Mouse (Mus musculus) heart, postnatal 25 days (tissue): ENCODE measurements around the gene Olfr960. TPM values are rescaled to one million over a fixed set of nuclear protein-coding genes. Genes with fewer than 3 reads are reported as not detected.

Experiments
- total RNA-seq, 2 experiments: library from RNA; stranded (reverse); gene quantifications; 2 replicates each; pipeline ENCODE4 v1.2.3; 2021

Gene Olfr960
- total RNA-seq, 2 experiments from 2014 or later = not detected

Other genes with a start within 250 kb of the Olfr960 start
- gene Olfr951, start 234.0 kb upstream of the Olfr960 start, total RNA-seq = not detected
- gene Olfr952, start 194.2 kb upstream of the Olfr960 start, total RNA-seq = not detected
- not detected for gene Olfr954, start 164.7 kb upstream of the Olfr960 start, total RNA-seq
- gene Olfr955, start 149.4 kb upstream of the Olfr960 start, total RNA-seq = not detected
- gene Olfr44, start 127.4 kb upstream of the Olfr960 start, total RNA-seq = not detected
- gene Olfr957, start 105.6 kb upstream of the Olfr960 start, total RNA-seq = not detected
- gene Olfr958, start 67.3 kb upstream of the Olfr960 start, total RNA-seq = not detected
- not detected for gene Olfr959, start 45.8 kb upstream of the Olfr960 start, total RNA-seq
- gene AW551984, start 17.0 kb upstream of the Olfr960 start, total RNA-seq = under 1 TPM; 0.36 to 0.78 TPM
- gene Olfr148, start 10.7 kb upstream of the Olfr960 start, total RNA-seq = not detected
- gene Olfr961, start 23.7 kb downstream of the Olfr960 start, total RNA-seq = not detected
- not detected for gene Olfr963, start 45.8 kb downstream of the Olfr960 start, total RNA-seq
- gene Olfr149, start 85.7 kb downstream of the Olfr960 start, total RNA-seq = not detected
- gene Olfr965, start 90.0 kb downstream of the Olfr960 start, total RNA-seq = not detected
- not detected for gene Olfr150, start 109.6 kb downstream of the Olfr960 start, total RNA-seq
- not detected for gene Olfr967, start 124.9 kb downstream of the Olfr960 start, total RNA-seq
- gene Olfr968, start 161.9 kb downstream of the Olfr960 start, total RNA-seq = not detected
- gene Olfr969, start 169.6 kb downstream of the Olfr960 start, total RNA-seq = not detected
- gene Olfr970, start 187.5 kb downstream of the Olfr960 start, total RNA-seq = not detected
- gene Olfr971, start 215.5 kb downstream of the Olfr960 start, total RNA-seq = not detected
- not detected for gene Olfr972, start 245.0 kb downstream of the Olfr960 start, total RNA-seq